Mouse (Mus musculus): ENCODE data around the gene Fopnl.

The Fopnl gene

DNA sequence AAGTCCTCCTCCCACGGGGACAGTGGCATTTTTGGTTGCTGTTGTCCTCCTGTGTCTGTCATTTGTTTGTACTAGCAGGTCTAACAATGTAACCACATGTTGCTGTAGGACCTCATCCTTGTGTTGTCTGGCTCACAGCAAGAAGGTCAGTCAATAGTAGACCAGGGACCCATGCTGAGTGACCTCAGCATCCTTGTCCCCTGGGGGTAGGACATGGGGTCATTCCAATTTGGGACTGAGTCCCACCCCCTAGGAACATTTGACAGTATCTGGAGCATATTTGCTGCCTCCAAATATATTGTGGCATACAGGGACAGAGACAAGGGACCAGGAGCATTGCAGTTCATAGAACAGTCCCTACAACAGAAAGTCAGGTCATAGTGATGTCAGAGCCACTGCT is 67.3 kb downstream of the Fopnl start:
- DNase-seq (ENCODE audit: extremely low read depth, low read depth, low spot score): no peak
